Mouse (Mus musculus) heart, postnatal 4 days (tissue): ENCODE results near the gene Wscd2. TPM values are rescaled to one million over a fixed set of nuclear protein-coding genes. Genes with fewer than 3 reads are reported as not detected.

Experiments used
- DNase-seq: peaks from one replicate; pipeline ENCODE4 v3.0.0; 2021
- total RNA-seq, 2 experiments: library from RNA; stranded (reverse); gene quantifications; 2 replicates each; pipeline ENCODE4 v1.2.3; 2021

Wscd2 gene
- 1 to 10 TPM; 1.1 to 1.3 TPM for total RNA-seq

- no peak for DNase-seq
Observed at GRCm38 (mm10) chr5:113490033-113490432, at the start of gene Wscd2. TSS of gene Wscd2 (plus strand) at chr5:113490333.

- no peak for DNase-seq
Observed at GRCm38 (mm10) chr5:113442180-113442579, 48.0 kb upstream of the Wscd2 start.

GRCm38 (mm10) chr5:113448023-113448734 is 42.0 kb upstream of the Wscd2 start:
- no peak for DNase-seq

- no peak for DNase-seq
Observed at GRCm38 (mm10) chr5:113449336-113449735, 40.8 kb upstream of the Wscd2 start.

DNA sequence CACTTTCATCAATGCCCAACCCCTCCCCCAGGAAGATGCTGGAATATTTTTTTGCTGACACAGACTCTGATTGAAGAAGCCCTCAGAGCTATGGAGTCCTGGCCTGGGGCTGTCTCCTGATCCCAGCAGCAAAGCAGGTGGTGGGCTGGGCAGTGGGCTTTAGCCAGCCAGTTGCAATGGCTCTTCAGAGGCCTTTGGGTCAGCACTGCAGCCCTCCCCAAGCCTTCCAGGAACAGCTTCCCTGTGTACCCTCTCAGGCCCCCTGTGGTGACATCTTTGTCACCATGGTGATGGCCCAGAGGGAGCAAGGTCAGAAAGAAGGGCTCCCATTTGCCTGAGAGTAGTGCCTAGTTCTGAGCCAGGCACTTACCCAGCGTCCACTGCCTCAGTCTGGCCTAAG is 37.4 kb upstream of the Wscd2 start:
- no peak for DNase-seq

- DNase-seq: no peak
Observed at GRCm38 (mm10) chr5:113453356-113453755, 36.8 kb upstream of the Wscd2 start.

DNA sequence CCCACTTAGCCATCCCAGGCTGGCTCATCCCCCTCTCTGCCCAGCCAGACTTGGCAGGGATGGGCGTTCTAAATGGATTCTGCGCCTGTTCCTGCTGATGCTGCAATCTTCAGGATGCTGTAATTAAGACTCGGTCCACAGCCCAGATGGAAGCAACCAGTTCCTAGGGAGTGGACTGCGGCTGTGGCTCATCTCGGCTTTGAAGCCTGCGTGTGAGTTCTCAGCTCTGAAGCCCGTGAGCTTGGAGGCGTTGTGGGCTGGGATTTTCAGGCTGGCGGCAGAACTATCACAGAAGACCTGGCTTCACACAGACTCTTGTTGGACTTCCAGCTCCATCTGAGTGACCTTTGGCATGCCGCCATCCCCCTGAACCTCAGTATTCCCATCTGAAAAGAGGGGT is 34.1 kb upstream of the Wscd2 start:
- DNase-seq: no peak

- no peak for DNase-seq
Observed at GRCm38 (mm10) chr5:113456756-113457155, 33.4 kb upstream of the Wscd2 start.

DNA sequence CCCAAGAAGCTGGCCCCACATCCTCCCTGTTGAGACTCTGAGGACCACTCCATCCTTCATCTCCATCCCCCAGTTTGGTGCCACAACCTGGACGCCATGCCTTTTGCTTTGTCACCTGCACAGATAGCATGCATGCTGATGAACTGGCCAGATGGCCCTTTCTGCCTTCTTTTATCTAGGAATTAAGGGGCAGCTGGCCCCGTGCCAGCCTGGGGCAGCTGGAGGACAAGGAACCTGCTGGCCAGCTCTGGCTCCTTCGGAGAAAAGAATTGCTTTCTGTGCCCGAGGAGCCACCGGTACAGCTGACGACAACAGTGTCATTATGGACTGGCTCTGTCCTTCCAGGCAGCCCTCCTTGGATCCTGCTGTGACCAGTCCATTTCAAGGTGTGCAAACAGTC is 32.9 kb upstream of the Wscd2 start:
- DNase-seq: no peak

DNA sequence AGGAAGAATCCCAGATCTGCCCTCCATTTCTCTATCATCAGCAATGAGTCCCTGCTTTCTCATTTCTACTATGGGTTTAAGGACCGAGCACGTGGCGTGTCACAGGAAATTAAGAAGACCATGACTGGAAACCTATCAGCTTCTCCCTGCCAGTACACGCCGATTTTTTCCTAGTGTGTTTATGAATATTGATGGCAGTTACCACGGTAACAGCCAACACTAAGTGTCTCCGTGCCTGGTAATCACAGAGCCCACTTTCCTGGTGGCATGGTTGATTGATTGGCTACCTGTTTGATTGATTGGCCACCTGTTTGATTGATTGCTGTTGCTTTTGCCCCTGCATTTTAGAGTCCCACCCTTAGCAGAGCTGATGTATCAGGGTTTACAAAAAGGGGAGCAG is 30.2 kb upstream of the Wscd2 start:
- no peak for DNase-seq

DNA sequence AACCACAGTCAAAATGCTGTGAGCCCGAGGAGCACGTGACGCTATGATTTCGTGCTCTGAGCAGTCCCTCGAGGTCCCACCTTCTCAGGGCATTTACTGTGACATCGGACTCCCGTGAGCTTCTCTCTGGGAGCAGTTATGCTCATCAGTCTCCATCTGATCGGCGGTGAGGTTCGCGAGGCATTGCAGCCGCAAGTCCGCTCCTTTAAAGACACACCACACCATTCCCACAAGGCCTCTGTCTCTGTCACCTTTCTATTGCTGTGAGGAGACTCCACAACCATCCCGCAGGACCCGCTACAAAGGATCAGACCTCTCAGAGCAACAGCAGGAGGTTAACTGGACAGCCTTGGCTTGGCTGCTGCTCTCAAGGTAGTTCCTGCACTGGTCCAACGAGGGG is 28.6 kb upstream of the Wscd2 start:
- no peak for DNase-seq

DNA sequence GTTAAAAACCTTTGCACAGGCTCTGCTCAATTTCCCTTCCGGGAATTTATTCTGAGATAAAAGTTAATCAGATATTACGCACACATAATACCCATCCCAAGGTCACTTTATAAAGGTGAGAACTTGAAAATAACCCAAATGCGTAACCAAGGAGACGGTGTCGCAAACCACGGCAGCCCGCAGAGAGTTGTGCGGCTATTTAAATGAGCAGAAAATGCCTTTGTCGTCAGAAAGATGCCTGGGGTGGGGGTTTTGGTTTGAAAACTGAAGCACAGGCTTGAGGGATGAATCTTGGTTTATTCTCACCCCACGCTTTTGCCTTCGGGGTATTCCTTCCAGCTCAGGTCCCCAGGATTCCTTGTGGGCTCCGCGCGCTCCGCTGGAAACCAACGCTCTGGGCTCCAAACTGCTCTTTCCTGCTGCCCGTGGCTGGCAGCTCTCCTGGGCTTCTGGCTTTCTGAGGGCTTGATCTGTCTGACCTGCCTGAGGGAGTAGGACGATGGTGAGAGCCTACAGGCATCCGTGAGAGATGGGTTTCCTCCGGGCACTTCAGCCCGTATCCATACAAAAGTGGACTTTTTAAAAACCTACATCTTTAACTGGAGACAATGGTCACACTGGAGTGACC is 28.0 kb upstream of the Wscd2 start:
- no peak for DNase-seq

DNA sequence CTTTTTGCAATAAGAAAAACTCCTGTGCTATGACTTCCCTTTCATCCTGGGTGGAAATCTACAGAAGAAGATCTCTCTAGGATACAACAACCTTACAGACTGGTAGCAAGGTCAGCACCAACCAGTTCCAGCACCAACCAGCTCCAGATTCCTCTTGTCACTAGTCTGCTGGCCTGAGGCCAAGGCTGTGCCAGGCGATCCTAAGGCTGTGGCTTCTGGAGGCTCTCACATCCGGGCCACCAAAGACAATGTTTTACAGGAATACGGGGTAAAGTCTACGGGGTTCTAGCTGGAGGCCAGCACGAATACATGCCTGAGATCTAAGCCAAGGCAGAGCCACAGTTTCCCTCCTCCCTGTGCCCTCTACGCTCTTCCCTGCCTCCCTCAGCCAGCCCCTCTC is 25.4 kb upstream of the Wscd2 start:
- DNase-seq: peak; percentile 21

DNA sequence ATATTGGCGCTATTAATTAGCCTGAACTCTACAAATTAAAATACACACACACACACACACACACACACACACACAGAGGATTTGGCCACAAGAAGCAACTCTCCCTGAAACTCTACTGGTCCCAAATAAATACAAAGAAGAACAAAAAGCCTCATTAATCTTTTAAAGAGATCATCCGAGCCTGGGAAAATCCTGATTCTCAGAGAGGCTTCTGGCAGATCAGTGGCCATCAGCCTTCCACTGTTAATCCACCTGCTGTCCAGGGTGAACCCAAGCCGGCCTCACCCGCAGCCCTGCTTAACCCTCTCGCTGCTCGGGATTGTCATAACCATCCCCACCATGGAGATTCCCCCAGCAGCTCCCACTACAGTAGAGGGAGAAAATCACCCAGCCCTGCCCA is 23.6 kb upstream of the Wscd2 start:
- DNase-seq: no peak

DNA sequence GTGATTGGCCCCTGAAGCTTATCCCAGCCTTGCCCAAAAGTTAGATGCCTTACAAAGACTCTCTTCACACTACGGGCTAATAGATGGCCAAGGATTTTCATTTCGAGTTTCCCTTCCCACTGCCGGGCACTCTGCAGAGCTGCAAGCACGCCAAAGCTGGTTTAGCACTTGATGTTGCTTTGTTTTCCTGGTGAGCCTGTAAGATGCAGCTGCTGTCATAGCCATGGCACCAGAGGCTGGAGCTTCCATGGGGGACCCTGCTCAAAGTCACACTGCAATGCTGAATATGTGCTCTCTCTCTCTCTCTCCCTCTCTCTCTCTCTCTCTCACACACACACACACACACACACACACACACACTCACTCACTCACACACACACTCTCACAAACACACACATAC is 23.1 kb upstream of the Wscd2 start:
- no peak for DNase-seq

DNA sequence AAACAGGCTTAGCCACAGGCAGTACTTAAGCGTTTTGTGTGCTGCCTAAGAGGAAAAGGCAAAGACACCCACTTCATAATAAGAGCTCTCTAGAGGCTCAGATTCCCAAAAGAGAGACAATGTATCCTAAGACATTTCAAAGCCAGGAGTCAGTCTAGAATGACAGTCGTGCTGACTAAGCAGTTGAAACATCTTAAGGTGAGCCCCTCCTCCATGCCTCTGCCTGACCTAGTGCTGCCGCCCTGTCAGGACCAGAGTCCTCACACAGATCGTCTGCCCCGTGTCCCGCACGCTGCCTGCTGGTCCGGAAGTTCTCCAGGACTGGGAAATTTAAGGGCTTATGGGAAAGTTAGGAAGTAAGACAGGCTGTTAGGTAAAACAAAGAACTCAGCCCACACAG is 22.4 kb upstream of the Wscd2 start:
- DNase-seq: no peak

DNA sequence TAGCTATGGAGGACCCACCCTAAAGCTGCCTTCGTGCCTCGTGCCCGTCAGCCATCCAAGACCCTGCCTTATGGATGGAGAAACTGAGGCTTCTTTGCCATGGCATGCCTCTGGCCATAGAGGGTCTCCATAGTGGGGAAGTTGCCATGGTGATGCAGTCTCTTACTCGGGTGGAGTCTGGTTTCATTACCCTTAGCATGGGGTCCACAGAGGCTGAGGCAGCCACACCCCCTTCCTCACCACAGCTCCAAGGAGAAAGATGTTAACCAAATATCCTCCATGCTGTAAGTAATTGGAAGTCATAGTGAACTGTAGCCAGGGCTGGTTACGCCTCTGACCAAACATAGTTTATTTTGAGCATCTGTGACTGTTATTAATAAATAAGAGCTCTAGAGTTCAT is 21.5 kb upstream of the Wscd2 start:
- DNase-seq: no peak

DNA sequence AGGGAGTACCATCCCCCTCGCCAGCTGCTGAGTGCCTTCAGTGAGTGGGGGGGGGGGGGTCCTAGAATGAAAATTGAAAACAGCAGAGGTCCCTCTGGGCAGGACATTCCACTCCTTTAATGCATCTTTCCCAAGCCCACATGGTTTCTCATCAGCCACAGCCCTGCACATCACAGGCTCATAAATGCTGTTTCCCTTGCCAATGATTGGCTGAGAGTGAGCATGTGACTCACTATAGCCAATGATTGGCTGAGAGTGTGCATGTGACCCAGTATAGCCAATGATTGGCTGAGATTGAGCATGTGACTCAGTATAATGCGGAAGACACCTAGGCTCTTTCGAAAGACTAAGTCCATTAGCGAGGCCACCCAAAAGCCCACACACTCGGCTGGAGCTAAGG is 20.9 kb upstream of the Wscd2 start:
- DNase-seq: no peak

- DNase-seq: no peak
Observed at GRCm38 (mm10) chr5:113469826-113470225, 20.3 kb upstream of the Wscd2 start.

- peak; percentile 88 for DNase-seq
Observed at GRCm38 (mm10) chr5:113471417-113471816, 18.7 kb upstream of the Wscd2 start.

DNA sequence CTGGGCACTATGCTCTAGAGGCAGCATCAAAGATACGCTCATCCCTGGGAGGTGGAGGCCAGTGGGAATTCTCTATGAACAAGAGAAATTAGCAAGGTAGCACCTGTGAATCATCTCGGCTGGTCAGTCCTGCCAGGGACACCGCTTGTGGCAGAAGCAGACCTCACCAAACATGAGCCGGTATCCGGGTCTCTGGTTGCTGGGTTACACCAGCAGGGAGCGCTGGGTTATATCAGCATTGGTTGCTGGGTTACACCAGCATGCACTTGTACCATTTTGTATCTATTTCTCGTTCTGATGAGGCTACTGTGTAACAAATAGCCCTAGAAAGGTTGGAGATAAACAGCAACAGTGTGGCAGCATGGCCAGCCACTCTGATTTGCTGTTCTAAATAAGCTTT is 17.8 kb upstream of the Wscd2 start:
- DNase-seq: no peak

DNA sequence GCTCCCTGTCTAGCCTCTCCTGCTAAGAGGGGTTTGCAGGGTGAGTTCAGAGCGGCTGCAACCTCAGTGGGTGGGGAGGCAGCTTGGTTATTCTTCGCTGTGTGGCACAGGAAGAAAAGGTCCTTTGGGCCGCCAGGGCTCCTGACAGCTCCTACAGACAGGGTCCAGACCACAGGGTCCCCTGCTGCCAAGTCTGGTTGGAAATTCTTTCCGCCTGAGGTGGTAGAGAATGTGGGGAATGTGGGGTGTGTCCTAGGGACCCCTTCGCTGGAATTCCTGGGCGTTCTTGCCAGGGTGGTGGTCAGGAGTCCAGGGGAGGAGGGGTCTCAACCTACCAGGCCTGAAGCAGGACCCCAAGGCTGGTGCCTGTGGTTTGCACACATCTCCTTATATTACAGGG is 13.3 kb upstream of the Wscd2 start:
- peak; percentile 28 for DNase-seq

DNA sequence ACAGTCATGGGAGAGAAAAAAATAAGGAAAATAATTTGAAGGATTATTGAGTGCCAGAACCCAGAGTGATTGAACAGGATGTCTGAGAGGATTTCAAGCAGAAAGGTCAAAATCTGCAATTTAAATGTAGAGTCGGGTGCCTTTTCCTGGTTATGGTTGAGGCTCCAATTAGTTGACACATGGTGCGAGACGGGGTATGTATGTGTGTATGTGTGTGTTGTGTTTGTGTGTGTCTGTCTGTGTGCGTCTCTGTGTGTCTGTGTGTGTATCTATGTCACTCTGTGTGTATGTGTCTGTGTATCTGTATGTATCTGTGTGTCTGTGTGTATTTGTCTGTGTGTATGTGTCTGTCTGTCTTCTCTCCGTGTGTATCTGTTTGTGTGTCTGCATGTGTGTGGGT is 11.1 kb upstream of the Wscd2 start:
- no peak for DNase-seq

- DNase-seq: no peak
Observed at GRCm38 (mm10) chr5:113480451-113480850, 9.7 kb upstream of the Wscd2 start.
